Mouse (Mus musculus) lung, adult 18-20 months (tissue): ENCODE measurements around the gene Rasgef1a.

Source experiments
- DNase-seq, 2 experiments: peaks; one replicate each; pipeline ENCODE4 v3.0.0; 2022; ENCODE audit warnings: mixed read lengths in 2 of 2

Gene Rasgef1a

DNA sequence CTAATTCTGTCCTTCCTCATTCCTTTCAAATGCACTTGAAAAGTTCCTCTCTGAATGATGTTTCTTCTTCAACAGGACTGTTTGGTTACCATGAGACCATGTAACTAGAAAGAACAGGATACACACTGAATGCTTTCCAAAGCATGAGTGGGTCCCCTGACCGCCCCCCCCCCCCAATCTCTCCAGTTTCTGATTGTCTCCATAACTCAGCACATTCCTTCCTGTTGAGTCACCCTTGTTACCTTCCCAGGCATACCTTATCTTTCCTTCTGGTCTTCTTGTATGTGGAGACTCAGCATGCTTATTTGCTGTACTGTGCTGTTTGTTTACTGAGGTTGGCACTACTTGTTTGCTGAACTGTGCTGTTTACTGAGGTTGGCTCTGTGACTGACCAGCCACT is 20.2 kb downstream of the Rasgef1a start:
- peak in 1 of 2 experiments; percentile 41 for DNase-seq

DNA sequence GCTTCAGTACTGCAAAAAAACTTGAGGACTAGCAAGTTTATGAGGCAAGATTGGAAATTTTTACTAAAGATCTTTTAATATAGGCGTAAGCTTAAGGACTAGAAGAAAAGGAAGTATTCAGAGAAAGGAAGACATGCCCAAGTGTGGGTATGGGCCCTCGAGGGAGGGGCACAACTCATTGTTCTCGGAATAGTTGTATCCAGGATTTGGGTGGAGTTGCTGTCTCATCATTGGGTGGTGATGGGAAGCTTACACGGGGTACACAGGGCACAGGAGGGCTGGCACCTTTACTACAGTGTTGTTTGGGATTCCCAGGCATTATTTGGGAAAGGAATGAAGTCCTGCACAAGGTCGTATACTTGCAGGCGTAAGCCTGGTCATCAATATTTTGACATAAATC is 24.4 kb downstream of the Rasgef1a start:
- DNase-seq: peak; percentile 65 to 74

GRCm38 (mm10) chr6:118036118-118036805 is 25.0 kb downstream of the Rasgef1a start:
- peak; percentile 72 to 80 for DNase-seq

DNA sequence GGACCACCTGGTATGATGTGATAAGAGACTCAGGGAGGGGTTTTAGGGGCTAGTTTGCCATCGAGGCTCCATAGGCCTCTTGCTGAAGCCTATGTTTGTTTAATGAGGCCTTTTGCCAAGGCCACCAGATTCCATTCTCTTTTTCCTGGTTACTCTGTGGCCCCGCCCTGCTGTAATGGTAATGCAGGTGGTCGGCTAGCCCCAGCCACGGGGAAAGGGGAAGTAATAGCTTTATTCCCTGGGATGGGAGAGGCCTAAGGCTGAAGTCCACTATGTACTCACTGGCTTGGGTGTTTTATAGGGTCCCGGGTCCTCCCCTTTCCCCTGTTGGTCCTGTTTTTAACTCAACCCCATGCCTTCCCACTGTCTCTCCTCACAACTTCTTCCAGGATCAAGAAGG is 25.6 kb downstream of the Rasgef1a start:
- DNase-seq: peak; percentile 21 to 46

DNA sequence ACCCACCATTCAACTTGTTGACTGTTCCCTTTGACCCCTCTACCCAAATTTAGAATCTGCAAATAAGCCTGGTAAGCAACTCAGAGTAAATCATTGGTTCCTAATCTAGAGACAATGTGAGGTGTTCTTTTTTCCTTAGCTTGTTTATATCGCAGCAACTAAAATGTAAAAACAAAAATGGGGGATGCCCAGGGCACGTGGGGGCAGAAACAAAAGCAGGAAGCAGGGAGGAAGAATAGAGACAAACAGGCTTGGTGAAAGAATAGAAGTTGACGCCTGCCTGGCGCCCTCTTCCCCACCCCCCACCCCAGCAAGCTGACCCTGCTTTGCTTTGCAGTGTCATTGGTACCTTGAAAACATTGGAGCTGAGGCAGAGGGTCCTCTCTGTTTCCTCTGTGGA is 33.9 kb downstream of the Rasgef1a start:
- peak in 1 of 2 experiments; percentile 52 for DNase-seq

- peak; percentile 51 to 74 for DNase-seq
Measured at GRCm38 (mm10) chr6:118045892-118046291, 34.7 kb downstream of the Rasgef1a start.

DNA sequence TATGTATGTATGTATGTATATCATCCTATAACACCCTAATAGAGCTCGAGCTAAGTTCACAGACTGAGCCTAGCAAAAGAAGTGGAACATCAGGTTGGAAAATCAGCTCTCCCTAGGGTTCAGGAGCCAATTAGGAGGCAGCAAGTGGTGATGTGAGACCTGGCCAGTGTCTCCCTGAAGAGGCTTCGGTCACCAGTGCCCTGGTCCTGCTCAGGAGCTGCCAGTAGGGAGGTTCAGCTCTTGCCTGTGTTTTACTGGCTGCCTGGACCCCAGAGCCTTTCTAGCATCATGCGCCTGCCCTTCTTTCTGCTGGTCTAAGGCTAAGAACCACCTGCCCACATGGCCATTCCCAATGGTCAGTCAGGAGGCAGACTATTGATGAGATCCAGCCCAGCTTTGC is 35.3 kb downstream of the Rasgef1a start:
- no peak for DNase-seq

DNA sequence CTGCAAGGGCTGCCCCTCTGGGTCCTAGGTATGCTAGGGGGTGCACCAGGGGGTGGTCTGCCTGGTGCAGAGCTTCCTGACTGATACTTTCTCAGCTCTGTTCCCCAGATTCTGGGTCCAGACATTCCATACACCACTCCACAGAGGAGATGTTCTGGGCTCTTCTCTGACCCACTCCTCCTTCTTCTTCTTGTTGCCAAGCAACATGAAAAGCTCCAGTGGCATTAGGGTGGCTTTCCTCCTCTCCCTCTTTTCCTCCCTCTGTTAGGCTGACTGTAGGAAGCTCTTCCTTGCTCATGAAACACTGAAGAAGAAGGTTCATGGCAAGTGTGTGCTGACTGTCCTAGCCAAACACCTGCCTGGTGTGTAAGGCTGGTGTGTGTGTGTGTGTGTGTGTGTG is 35.7 kb downstream of the Rasgef1a start:
- no peak for DNase-seq

DNA sequence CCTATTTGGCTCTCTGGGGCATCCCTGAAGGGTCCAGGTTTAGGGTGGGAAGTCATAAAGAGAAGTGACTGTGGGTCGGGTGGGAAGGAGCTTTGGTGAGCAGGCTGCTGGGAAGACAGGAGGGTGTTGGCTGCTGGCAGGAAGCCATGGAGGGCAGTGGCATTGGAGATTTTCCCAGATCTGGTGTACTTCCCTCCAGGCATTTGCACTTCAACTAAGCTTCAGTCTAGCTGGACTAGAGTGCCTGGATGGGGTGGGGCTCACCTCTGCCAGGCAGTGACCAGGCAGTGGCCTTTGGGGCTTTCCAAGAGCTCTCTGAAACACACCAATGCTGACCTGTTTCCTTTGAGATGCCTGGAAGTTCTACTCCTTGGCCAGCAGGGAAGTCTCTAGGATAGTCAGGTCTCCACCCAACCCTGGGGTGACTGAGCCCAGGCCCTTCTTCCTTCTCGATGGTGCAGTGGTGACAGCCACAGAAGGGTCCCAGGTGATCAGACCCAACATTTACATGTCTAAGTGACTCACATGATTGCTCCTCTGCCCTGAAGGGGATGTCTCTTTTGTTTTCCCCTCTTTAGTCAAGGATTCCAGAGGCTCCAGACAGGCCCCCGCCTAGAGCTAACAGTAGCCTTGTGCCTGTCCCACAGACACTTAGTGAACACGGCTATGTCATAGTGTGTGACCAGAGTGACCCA is 36.7 kb downstream of the Rasgef1a start:
- DNase-seq: peak; percentile 89 to 93

DNA sequence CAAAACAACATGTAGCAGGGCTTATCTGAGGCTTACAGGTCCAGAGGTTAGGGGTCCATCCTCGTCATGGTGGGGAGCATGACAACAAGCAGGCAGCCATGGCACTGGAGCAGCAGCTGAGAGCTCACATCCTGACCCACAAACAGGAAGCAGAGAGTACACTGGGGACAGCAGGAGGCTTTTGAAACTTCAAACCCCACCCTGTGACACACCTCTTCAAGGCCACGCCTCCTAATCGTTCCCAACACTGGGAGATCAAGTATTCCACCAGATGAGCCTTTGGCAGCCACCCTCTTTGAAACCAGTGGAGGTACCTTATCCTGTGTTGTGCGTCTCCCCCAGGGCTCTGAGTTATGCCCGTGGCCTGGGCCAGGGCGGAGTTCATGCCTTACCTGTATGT is 38.5 kb downstream of the Rasgef1a start:
- no peak for DNase-seq

DNA sequence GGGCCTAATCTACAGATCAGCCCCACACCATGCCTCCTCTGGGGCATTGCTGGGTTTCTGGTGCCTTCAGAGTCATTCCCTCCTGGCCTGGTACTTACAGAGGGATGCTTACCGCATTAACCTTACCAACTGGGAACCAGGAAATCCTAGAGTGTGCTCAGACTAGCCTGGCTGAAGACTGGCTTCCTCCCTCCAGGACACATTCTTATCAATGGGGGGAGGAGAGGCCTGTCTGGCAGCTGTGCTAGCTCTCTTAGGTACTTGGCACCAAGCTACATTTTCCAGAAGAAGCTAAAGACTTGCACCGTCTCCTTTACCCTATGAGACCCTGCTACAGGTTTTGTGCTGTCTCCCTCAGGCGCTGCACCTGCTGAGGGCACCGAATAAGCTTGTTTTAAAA is 40.2 kb downstream of the Rasgef1a start:
- peak; percentile 32 to 55 for DNase-seq

GRCm38 (mm10) chr6:118055209-118055608 is 44.0 kb downstream of the Rasgef1a start:
- no peak for DNase-seq

- no peak for DNase-seq
Measured at GRCm38 (mm10) chr6:118061266-118061665, 50.0 kb downstream of the Rasgef1a start.

- DNase-seq: no peak
Measured at GRCm38 (mm10) chr6:118063266-118063665, 52.0 kb downstream of the Rasgef1a start.

- DNase-seq: peak; percentile 72 to 81
Measured at GRCm38 (mm10) chr6:118064968-118065530, 53.8 kb downstream of the Rasgef1a start.

DNA sequence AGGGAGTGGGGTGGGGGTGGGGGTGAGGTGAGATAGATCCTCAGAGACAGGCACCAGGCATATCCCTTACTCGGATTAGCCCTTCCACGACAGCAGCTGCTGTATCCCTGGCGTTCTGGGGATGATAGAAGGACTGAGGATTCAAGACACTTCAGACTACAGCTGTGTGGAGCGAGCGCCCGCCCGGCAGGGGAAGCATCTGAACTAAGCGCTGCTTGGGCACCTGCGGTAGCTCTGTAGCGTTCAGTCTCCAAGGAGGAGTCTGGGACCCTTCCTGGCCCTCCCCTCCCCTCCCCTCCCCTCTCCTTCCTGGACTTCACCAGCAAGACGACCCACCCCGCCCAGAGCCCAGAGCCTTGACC is 54.6 kb downstream of the Rasgef1a start:
- DNase-seq: no peak

DNA sequence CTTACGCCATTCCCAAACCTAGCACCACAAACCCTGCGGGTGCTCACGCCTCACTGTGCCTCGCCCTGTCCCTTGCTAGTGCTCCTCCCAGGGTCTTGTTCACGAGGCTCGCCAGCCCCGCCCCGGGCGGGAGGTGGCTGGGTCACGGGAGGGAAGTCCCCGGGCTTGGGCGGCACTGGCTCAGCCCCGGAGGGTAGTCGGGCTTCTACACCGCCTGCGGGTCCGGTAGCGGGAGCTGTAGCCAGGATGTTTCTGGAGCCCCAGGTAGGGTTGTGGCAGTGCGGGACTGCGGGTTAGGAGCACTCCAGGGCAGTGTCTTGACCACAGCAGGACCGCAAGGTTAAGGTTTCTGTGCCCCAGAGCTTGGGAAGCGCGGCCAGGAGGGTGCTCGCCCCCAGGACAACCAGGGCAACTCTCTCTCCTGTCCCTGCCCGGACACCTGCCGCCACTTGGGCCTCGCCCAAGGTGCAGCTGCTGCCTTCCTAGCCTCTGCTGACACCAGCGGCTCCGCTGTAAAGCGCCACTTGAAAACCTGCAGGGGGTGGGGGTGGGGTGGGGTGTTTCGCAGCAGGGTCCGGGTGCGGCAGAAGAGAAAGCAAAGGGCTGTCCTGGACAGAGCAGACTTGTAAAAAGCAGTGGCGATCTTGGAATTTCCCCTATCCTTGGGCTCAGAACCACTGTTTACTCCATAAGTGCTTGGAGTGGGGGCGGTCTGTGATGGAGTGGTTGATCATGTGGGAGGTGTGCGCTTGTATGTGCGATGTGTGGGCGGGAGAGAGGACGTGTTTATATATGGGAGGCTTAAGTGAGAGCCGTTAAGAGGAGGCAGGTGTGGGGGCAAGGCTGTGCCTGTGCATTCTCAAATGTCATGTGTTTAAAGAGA is 55.2 kb downstream of the Rasgef1a start:
- DNase-seq: peak; percentile 85 to 89

GRCm38 (mm10) chr6:118067720-118068119 is 56.5 kb downstream of the Rasgef1a start:
- DNase-seq: peak in 1 of 2 experiments; percentile 4

GRCm38 (mm10) chr6:118070321-118071012 is 59.2 kb downstream of the Rasgef1a start:
- peak in 1 of 2 experiments; percentile 3 for DNase-seq

- DNase-seq: no peak
Measured at GRCm38 (mm10) chr6:118071013-118071350, 59.7 kb downstream of the Rasgef1a start.

- DNase-seq: no peak
Measured at GRCm38 (mm10) chr6:118071416-118071815, 60.2 kb downstream of the Rasgef1a start.

DNA sequence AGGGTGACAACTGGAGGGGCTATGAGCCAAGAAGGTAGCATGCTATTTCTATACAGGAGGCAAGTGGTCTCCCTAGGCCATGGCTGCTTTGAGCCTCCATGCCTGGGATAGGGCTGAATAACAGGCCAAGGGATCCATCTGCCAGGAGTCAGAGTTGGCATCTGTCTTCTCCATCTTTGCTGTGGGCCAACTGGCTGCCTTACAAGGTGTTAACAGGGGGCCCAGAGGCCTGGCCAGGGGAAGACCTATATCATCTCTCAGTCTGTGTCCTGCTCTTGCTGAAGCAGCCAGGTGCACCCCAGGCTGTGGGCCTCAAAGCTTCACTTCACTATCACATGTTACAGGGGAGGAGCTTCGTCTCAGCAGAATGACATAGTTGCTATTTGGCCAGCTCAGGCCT is 60.9 kb downstream of the Rasgef1a start:
- no peak for DNase-seq

DNA sequence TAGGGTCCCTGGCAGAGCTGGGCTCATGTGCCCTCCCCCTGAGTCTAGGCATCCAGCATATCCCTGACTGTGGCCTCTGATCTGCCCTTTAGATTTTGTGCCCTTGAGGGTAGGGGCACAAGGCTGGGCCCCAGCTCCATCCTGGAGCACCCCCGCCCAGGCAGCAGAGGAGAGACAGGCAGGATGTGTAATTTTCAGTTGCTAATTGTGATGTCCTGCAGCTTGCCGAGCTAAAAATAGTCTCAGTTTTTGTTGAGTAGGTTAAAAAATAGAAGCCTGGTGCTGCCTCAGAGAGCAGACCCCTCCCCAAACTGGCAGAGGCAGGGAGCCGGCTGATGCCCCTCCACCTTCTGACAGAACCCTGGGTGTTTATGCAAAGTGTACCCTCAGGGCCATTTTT is 62.9 kb downstream of the Rasgef1a start:
- DNase-seq: no peak
